Mouse (Mus musculus) kidney, adult 2 months (tissue): Measurements from ENCODE around the gene H2-Eb2.

Source experiments
- CTCF ChIP-seq: fragments of 200-500 bp; conservative IDR thresholded peaks from 2 replicates; pipeline ENCODE4 v1.5.1; 2011; ENCODE audit warnings: low read depth, mild to moderate bottlenecking, control low read depth, low read length, moderate library complexity, mixed read lengths; ENCODE audit not compliant: insufficient read depth, insufficient read length
- POLR2A ChIP-seq: fragments of 200-500 bp; IDR thresholded peaks from one replicate; pipeline ENCODE4 v1.6.1; 2011; ENCODE audit warnings: low read depth, low read length, control low read depth

DNA sequence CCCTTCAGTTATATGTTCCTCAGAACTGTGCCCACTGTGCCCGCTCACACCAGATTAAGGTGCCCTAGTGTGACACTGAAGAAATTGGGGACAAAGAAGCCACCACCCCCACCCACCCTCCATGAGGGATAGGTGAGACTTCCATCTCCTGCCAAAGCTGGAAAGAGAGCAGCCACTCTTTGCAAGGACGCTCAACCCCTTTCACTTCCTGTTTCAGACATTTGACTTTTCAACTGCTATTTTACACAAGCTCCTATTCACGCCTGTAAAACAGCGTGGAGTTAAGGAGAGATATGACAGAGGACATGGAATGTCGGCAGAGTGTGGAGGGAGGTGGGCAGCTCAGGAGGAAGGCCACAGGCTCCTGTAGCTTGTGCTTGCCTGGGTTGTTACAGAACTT lies 39.0 kb upstream of the H2-Eb2 start:
- TF ChIP-seq POLR2A (no peak), CTCF (no peak)
